Mouse (Mus musculus): ENCODE data around the gene Ccdc8. TPM values are rescaled to one million over a fixed set of nuclear protein-coding genes. Genes with fewer than 3 reads are reported as not detected.

Gene Ccdc8
- total and polyA plus RNA-seq, 3 experiments, result 0.11 TPM; not detected in 2

DNA sequence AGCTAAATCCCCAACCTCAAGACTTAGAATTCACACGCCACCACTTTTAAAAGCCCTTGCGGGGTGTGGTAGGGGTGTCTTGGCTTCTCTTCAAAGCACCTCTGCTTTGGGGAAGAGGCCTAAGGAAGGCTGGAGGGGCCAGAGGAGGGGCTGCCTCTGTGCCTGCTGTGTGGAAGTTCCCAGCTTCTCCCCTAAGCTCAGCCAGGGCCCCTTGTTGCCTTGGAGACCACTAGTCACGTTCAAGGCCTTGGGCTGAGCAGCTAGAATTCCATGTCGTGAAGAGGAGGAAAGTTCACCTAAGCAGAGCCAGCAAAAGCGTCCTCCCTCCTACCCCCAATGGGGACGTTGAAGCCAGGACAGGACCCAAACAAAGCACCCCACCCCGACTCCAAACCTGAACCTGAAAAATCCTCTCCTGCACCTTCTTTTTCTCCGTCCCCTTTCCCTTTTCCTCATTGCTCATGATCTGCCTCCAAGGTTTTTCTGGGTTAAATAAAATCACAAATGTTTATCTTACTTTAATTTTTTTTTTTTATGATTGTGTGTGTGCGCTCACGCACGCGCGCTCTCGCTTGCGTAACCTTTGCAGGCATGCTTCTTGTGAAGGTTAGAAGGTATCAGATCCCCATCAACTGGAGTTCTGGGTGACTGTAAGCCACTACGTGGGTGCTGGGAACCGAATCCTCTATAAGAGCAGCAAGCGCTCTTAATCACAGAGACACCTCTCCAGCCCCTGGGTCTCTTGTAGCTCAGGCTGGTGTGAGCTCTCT, 642 bp upstream of the Ccdc8 start:
- Histone ChIP-seq H3K4me1 (ENCODE audit: control insufficient read depth in 1 of 2, insufficient read depth in 2 of 2, low read length in 2 of 2) (peaks cover 4 to 9% of the 10 kb centered on the region in 2 experiments), H3K36me3 (ENCODE audit: control insufficient read depth in 1 of 2, insufficient read depth in 2 of 2, low read length in 2 of 2) (peaks cover 0 to 11% of the 10 kb centered on the region in 2 experiments; a peak in 2 of 4 replicates), H3K27ac (ENCODE audit: control insufficient read depth, low read depth, low read length) (no peak overlapping the region), H3K9ac (ENCODE audit: control insufficient read depth, low read depth, low read length, poor library complexity, severe bottlenecking) (no peak overlapping the region; the same call in 1 of the 2 replicates), H3K79me2 (ENCODE audit: control insufficient read depth, insufficient read depth, low read length, poor library complexity) (no peaks in the 10 kb centered on the region), H3K4me3 (ENCODE audit: control insufficient read depth in 1 of 2, insufficient read depth in 1 of 2, low read depth in 2 of 2, low read length in 2 of 2) (no peak overlapping the region), H3K9me3 (replicated peaks; ENCODE audit: insufficient read depth, low read length) (no peaks in the 10 kb centered on the region), H3K27me3 (ENCODE audit: control insufficient read depth in 1 of 2, insufficient read depth in 2 of 2, low read length in 2 of 2) (no peaks in the 10 kb centered on the region)
- no peak for TF ChIP-seq E2F4 (IDR thresholded peaks at IDR 0.05; ENCODE audit: borderline replicate concordance, low read depth, low read length)
- no peak for TF ChIP-seq USF1 (IDR thresholded peaks at IDR 0.05; ENCODE audit: low read depth, low read length)
- TF ChIP-seq MEF2A (IDR thresholded peaks at IDR 0.05; ENCODE audit: extremely low read depth, insufficient replicate concordance, low read depth, low read length, poor library complexity, severe bottlenecking), result no peak
- no peak for TF ChIP-seq MAX (IDR thresholded peaks at IDR 0.05; ENCODE audit: low read length)
- no peak for TF ChIP-seq CHD2 (IDR thresholded peaks at IDR 0.05; ENCODE audit: low read length)
- TF ChIP-seq HCFC1 (IDR thresholded peaks at IDR 0.05; ENCODE audit: low read depth, low read length), result no peak
- TF ChIP-seq MYC (IDR thresholded peaks at IDR 0.05; ENCODE audit: low read depth, low read length), result no peak
- TF ChIP-seq ZMIZ1 (IDR thresholded peaks at IDR 0.05; ENCODE audit: low read depth, low read length), result no peak
- TF ChIP-seq MXI1 (IDR thresholded peaks at IDR 0.05; ENCODE audit: low read depth, low read length), result no peak
- TF ChIP-seq KAT2A (conservative IDR thresholded peaks at IDR 0.05; ENCODE audit: low read depth, low read length), result no peak
- no peak for TF ChIP-seq POLR2AphosphoS5 (IDR thresholded peaks at IDR 0.05; ENCODE audit: borderline replicate concordance, low read depth, low read length)
- TF ChIP-seq CHD1 (IDR thresholded peaks at IDR 0.05; ENCODE audit: low read depth, low read length), result no peak
- DNase-seq (ENCODE audit: low read depth, low spot score), result peak; percentile 34

DNA sequence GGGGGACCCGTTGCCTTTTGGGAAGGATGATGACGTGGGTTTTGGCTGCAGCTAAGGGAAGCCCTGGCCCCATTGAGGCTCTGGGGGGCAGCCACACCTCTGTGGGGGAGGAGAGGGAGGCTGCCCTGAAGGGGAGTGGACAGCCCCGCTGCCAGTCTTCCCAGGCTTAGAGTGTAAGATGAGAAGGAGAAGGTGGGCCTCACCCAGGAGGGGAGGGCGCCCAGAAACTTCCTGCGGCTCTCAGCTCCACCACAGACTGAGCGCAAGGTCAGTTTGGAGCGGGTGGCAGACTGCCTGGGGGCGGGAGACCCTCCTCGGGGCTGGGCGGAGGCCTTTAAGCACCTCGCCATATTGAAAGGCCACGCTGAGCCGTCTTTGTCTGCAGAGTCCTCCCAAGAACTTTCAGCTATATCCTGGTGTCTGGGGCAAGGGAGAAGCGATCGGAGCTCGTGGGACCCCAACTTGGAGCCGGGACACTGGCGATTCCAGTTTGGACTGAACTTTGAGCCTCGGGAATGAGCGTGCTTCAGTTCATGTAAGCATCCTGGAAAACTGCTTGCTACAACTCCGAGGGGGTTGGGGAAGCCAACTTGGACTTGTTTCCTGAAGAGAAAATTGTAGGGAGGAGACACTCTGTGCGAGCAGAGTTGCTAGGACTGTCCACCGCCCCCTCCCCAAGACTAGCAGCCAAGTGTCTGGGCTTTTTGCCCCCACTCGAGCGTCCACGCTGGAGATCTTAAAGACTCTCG, 1.3 kb downstream of the Ccdc8 start:
- H3K4me3 ChIP-seq (ENCODE audit: control insufficient read depth in 1 of 2, insufficient read depth in 1 of 2, low read depth in 2 of 2, low read length in 2 of 2), result no peak overlapping the region
- no peak overlapping the region for H3K9ac ChIP-seq (ENCODE audit: control insufficient read depth, low read depth, low read length, poor library complexity, severe bottlenecking)
- no peaks in the 10 kb centered on the region for H3K9me3 ChIP-seq (replicated peaks; ENCODE audit: insufficient read depth, low read length)
- no peaks in the 10 kb centered on the region for H3K27me3 ChIP-seq (ENCODE audit: control insufficient read depth in 1 of 2, insufficient read depth in 2 of 2, low read length in 2 of 2)
- peaks cover 4 to 9% of the 10 kb centered on the region in 2 experiments for H3K4me1 ChIP-seq (ENCODE audit: control insufficient read depth in 1 of 2, insufficient read depth in 2 of 2, low read length in 2 of 2)
- TF ChIP-seq CHD2 (IDR thresholded peaks at IDR 0.05; ENCODE audit: low read length), result no peak
- H3K27ac ChIP-seq (ENCODE audit: control insufficient read depth, low read depth, low read length), result no peak overlapping the region
- H3K79me2 ChIP-seq (ENCODE audit: control insufficient read depth, insufficient read depth, low read length, poor library complexity), result no peaks in the 10 kb centered on the region
- DNase-seq (ENCODE audit: low read depth, low spot score), result no peak
- H3K36me3 ChIP-seq (ENCODE audit: control insufficient read depth in 1 of 2, insufficient read depth in 2 of 2, low read length in 2 of 2), result peaks cover 0 to 11% of the 10 kb centered on the region in 2 experiments; a peak in 2 of 4 replicates
